Mouse (Mus musculus): Measurements from ENCODE around the gene Pakap.

DNA sequence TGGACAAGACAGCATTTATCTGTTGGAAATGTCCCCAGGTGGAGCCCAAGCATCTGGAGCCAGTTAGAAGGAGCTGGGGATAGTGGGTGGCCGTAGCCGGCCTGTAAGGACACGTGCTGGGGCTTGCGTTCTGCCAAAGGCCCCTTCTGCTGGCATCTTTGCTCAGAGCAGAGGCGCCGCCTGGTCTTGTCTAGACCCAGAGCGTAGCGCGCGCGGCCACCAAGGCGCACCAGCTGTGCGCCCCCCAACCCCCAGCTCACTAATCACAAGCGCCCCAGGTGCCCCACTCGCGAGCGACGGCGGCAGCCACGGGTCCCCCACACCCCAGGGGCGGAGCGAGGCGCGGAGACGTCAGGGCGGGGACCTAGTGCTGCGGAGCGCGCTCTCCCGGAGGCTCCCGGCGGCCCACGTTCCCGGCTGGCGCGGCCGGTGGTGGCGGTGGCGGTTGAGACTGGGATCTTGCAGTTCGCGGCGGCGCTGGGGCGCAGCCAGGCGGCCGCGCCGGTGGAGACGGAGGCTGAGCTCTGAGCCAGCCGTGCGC, at the start of gene Pakap:
- no peak for TF ChIP-seq POLR2A (IDR thresholded peaks at IDR 0.05; ENCODE audit: borderline replicate concordance, low read depth, low read length)
- no peak for TF ChIP-seq CTCF (IDR thresholded peaks at IDR 0.05; ENCODE audit: low read depth, low read length)

All from bone marrow macrophage, adult 2 months (primary cell).